Mouse (Mus musculus): ENCODE results near the gene Pknox2.

DNA sequence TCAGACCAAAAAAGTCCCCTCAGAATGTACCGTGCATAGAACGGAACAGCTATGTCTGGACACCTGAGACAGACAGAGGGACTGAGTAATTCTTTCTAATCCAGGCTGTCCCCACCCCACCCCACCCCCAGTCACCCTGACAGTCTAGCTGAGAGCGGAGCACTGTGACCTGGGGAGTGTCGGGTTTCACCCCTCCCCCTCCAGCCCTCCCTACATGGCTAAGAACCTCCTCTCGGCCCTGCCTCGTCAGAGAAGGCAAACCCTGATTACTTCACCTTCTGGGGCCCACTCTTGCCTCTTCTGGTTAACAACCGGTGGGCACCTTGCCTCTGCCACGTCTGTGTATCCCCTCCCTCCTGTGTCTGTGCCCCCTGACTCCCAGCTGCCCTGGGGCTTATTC is 7.7 kb downstream of the Pknox2 start:
- TF ChIP-seq CTCF (IDR thresholded peaks at IDR 0.05; ENCODE audit: low read depth) (no peak), EP300 (IDR thresholded peaks at IDR 0.05; ENCODE audit: low read depth) (no peak)
